Mouse (Mus musculus) MEL (cell line): ENCODE results near the gene Notum. TPM values are rescaled to one million over a fixed set of nuclear protein-coding genes. Genes with fewer than 3 reads are reported as not detected.

Experiments
- DNase-seq: peaks from one replicate; pipeline ENCODE4 v3.0.0; 2011; ENCODE audit warnings: low read depth, low spot score
- H3K27ac ChIP-seq: 2 replicates; pipeline ENCODE4 v1.5.1; 2012; ENCODE audit warnings: low read depth, mild to moderate bottlenecking, control low read depth, low read length, moderate library complexity; ENCODE audit not compliant: control insufficient read depth
- H3K27me3 ChIP-seq, 2 experiments: fragments of 150-350 bp in 1 of 2; sonication (generic) in 1 of 2; 2 replicates each; pipeline ENCODE4 v1.6.1; 2012; ENCODE audit warnings: low read length in 2 of 2, mild to moderate bottlenecking in 2 of 2, improper control_type of control experiment in 1 of 2, moderate library complexity in 1 of 2; ENCODE audit not compliant: insufficient read depth in 2 of 2, control insufficient read depth in 1 of 2
- H3K36me3 ChIP-seq, 2 experiments: 2 replicates each; pipeline ENCODE4 v1.6.1; 2012 to 2014; ENCODE audit warnings: low read length in 2 of 2, improper control_type of control experiment in 1 of 2, inconsistent platforms in 1 of 2, mild to moderate bottlenecking in 1 of 2; ENCODE audit not compliant: insufficient read depth in 2 of 2, control insufficient read depth in 1 of 2
- H3K4me1 ChIP-seq, 2 experiments: fragments of 150-350 bp in 1 of 2; sonication (generic) in 1 of 2; 2 replicates each; pipeline ENCODE4 v1.6.1; 2012; ENCODE audit warnings: low read length in 2 of 2, improper control_type of control experiment in 1 of 2, mild to moderate bottlenecking in 1 of 2; ENCODE audit not compliant: insufficient read depth in 2 of 2, control insufficient read depth in 1 of 2
- H3K4me3 ChIP-seq, 2 experiments: fragments of 150-350 bp in 1 of 2; sonication (generic) in 1 of 2; 2 replicates each; pipeline ENCODE4 v1.5.1; 2012; ENCODE audit warnings: low read depth in 2 of 2, low read length in 2 of 2, mild to moderate bottlenecking in 2 of 2, moderate library complexity in 2 of 2, control low read depth in 1 of 2, improper control_type of control experiment in 1 of 2; ENCODE audit not compliant: control insufficient read depth in 1 of 2, insufficient read depth in 1 of 2
- H3K79me2 ChIP-seq: 2 replicates; pipeline ENCODE4 v1.6.1; 2012; ENCODE audit warnings: mild to moderate bottlenecking, low read length, moderate library complexity; ENCODE audit not compliant: control insufficient read depth, poor library complexity, insufficient read depth
- H3K9ac ChIP-seq: 2 replicates; pipeline ENCODE4 v1.6.1; 2012; ENCODE audit warnings: low read depth, mild to moderate bottlenecking, control low read depth, low read length, moderate library complexity; ENCODE audit not compliant: control insufficient read depth, poor library complexity, severe bottlenecking
- H3K9me3 ChIP-seq: fragments of 150-350 bp; sonication (generic); replicated peaks from 2 replicates; pipeline ENCODE4 v1.6.1; 2012; ENCODE audit warnings: mild to moderate bottlenecking, low read length, improper control_type of control experiment, moderate library complexity; ENCODE audit not compliant: insufficient read depth
- BHLHE40 ChIP-seq: IDR thresholded peaks from 2 replicates; pipeline ENCODE4 v1.6.1; 2012; ENCODE audit warnings: low read depth, mild to moderate bottlenecking, inconsistent platforms, low read length, improper control_type of control experiment, borderline replicate concordance
- CHD1 ChIP-seq: IDR thresholded peaks from 2 replicates; pipeline ENCODE4 v1.6.1; 2012; ENCODE audit warnings: low read depth, mild to moderate bottlenecking, inconsistent platforms, low read length, improper control_type of control experiment
- CTCF ChIP-seq, 3 experiments: IDR thresholded peaks in 2 of 3; conservative IDR thresholded peaks in 1 of 3; 2 replicates each; pipeline ENCODE4 v1.5.1; 2011 to 2012; ENCODE audit warnings: low read length in 3 of 3, low read depth in 2 of 3, mild to moderate bottlenecking in 2 of 3, improper control_type of control experiment in 1 of 3, inconsistent platforms in 1 of 3, mixed read lengths in 1 of 3, moderate library complexity in 1 of 3; ENCODE audit not compliant: control insufficient read depth in 1 of 3, insufficient read depth in 1 of 3, poor library complexity in 1 of 3, severe bottlenecking in 1 of 3
- E2F4 ChIP-seq: IDR thresholded peaks from 2 replicates; pipeline ENCODE4 v1.6.1; 2011; ENCODE audit warnings: low read depth, low read length, improper control_type of control experiment, borderline replicate concordance
- EP300 ChIP-seq, 2 experiments: IDR thresholded peaks; 2 replicates each; pipeline ENCODE4 v1.6.1; 2011; ENCODE audit warnings: improper control_type of control experiment in 2 of 2, low read length in 2 of 2, low read depth in 1 of 2, mild to moderate bottlenecking in 1 of 2
- ETS1 ChIP-seq: IDR thresholded peaks from 2 replicates; pipeline ENCODE4 v1.6.1; 2012; ENCODE audit warnings: low read depth, mild to moderate bottlenecking, inconsistent platforms, low read length, improper control_type of control experiment, moderate library complexity
- GABPA ChIP-seq: IDR thresholded peaks from 2 replicates; pipeline ENCODE4 v1.6.1; 2012; ENCODE audit warnings: low read depth, mild to moderate bottlenecking, inconsistent platforms, low read length, improper control_type of control experiment, moderate library complexity
- GATA1 ChIP-seq: IDR thresholded peaks from 2 replicates; pipeline ENCODE4 v1.6.1; 2011; ENCODE audit warnings: low read depth, low read length, improper control_type of control experiment
- JUND ChIP-seq: IDR thresholded peaks from 2 replicates; pipeline ENCODE4 v1.6.1; 2011; ENCODE audit warnings: low read depth, mild to moderate bottlenecking, improper control_type of control experiment, low read length
- KAT2A ChIP-seq: conservative IDR thresholded peaks from 2 replicates; pipeline ENCODE4 v1.6.1; 2012; ENCODE audit warnings: low read depth, low read length, improper control_type of control experiment, inconsistent platforms
- MAFK ChIP-seq: IDR thresholded peaks from 2 replicates; pipeline ENCODE4 v1.6.1; 2011; ENCODE audit warnings: low read depth, mild to moderate bottlenecking, low read length, improper control_type of control experiment, borderline replicate concordance
- MAZ ChIP-seq: IDR thresholded peaks from 2 replicates; pipeline ENCODE4 v1.6.1; 2012; ENCODE audit warnings: low read depth, mild to moderate bottlenecking, inconsistent platforms, low read length, improper control_type of control experiment
- MXI1 ChIP-seq: IDR thresholded peaks from 2 replicates; pipeline ENCODE4 v1.6.1; 2011; ENCODE audit warnings: mild to moderate bottlenecking, low read depth, low read length, improper control_type of control experiment
- MYB ChIP-seq: IDR thresholded peaks from 2 replicates; pipeline ENCODE4 v1.6.1; 2011; ENCODE audit warnings: mild to moderate bottlenecking, low read depth, low read length, improper control_type of control experiment
- MYC ChIP-seq: IDR thresholded peaks from 2 replicates; pipeline ENCODE4 v1.6.1; 2011; ENCODE audit warnings: low read depth, mild to moderate bottlenecking, low read length, improper control_type of control experiment, moderate library complexity
- NELFE ChIP-seq: IDR thresholded peaks from 2 replicates; pipeline ENCODE4 v1.6.1; 2011; ENCODE audit warnings: low read depth, low read length, improper control_type of control experiment
- NRF1 ChIP-seq: IDR thresholded peaks from 2 replicates; pipeline ENCODE4 v1.6.1; 2014; ENCODE audit warnings: low read depth, mild to moderate bottlenecking, inconsistent platforms, low read length, improper control_type of control experiment, moderate library complexity; ENCODE audit not compliant: poor library complexity, insufficient read depth, severe bottlenecking
- POLR2AphosphoS5 ChIP-seq: IDR thresholded peaks from 2 replicates; pipeline ENCODE4 v1.6.1; 2012; ENCODE audit warnings: low read depth, borderline replicate concordance, mild to moderate bottlenecking, inconsistent platforms, low read length, moderate library complexity, mixed read lengths
- RAD21 ChIP-seq: IDR thresholded peaks from 2 replicates; pipeline ENCODE4 v1.6.1; 2011; ENCODE audit warnings: mild to moderate bottlenecking, low read depth, low read length, improper control_type of control experiment
- RCOR1 ChIP-seq: IDR thresholded peaks from 2 replicates; pipeline ENCODE4 v1.6.1; 2012; ENCODE audit warnings: low read depth, mild to moderate bottlenecking, inconsistent platforms, low read length, improper control_type of control experiment
- TAL1 ChIP-seq: IDR thresholded peaks from 2 replicates; pipeline ENCODE4 v1.6.1; 2012; ENCODE audit warnings: mild to moderate bottlenecking, inconsistent platforms, low read length, moderate library complexity, mixed read lengths
- TBP ChIP-seq: IDR thresholded peaks from 2 replicates; pipeline ENCODE4 v1.8.0; 2011; ENCODE audit warnings: low read depth, low read length, improper control_type of control experiment
- UBTF ChIP-seq: IDR thresholded peaks from 2 replicates; pipeline ENCODE4 v1.6.1; 2012; ENCODE audit warnings: low read depth, mild to moderate bottlenecking, inconsistent platforms, low read length, improper control_type of control experiment, moderate library complexity, borderline replicate concordance; ENCODE audit not compliant: insufficient read depth
- USF1 ChIP-seq: IDR thresholded peaks from 2 replicates; pipeline ENCODE4 v1.6.1; 2014; ENCODE audit warnings: low read depth, mild to moderate bottlenecking, inconsistent platforms, low read length, improper control_type of control experiment, moderate library complexity
- USF2 ChIP-seq, 2 experiments: IDR thresholded peaks; 2 replicates each; pipeline ENCODE4 v1.6.1; 2011 to 2012; ENCODE audit warnings: improper control_type of control experiment in 2 of 2, low read length in 2 of 2, borderline replicate concordance in 1 of 2, inconsistent platforms in 1 of 2, low read depth in 1 of 2, mild to moderate bottlenecking in 1 of 2; ENCODE audit not compliant: insufficient read depth in 1 of 2
- ZC3H11A ChIP-seq: IDR thresholded peaks from 2 replicates; pipeline ENCODE4 v1.6.1; 2012; ENCODE audit warnings: low read depth, mild to moderate bottlenecking, inconsistent platforms, low read length, improper control_type of control experiment
- ZKSCAN1 ChIP-seq: IDR thresholded peaks from 2 replicates; pipeline ENCODE4 v1.6.1; 2012; ENCODE audit warnings: low read depth, mild to moderate bottlenecking, inconsistent platforms, low read length, improper control_type of control experiment, moderate library complexity
- ZMIZ1 ChIP-seq: IDR thresholded peaks from 2 replicates; pipeline ENCODE4 v1.6.1; 2012; ENCODE audit warnings: low read depth, mild to moderate bottlenecking, inconsistent platforms, low read length, improper control_type of control experiment, moderate library complexity
- ZNF384 ChIP-seq: IDR thresholded peaks from 2 replicates; pipeline ENCODE4 v1.6.1; 2012; ENCODE audit warnings: low read depth, mild to moderate bottlenecking, inconsistent platforms, low read length, improper control_type of control experiment
- polyA plus RNA-seq, 2 experiments: library from polyadenylated mRNA; stranded (reverse) in 1 of 2; unstranded in 1 of 2; fragments of >175 nt in 1 of 2; fragments of >200 nt in 1 of 2; gene quantifications; 2 replicates each; pipeline versions ENCODE4 v1.2.1 to v1.2.4; 2012; ENCODE audit warnings: low replicate concordance in 2 of 2, low read depth in 1 of 2; ENCODE audit not compliant: insufficient read length in 2 of 2, insufficient read depth in 1 of 2, missing spikeins in 1 of 2
- total RNA-seq: library from RNA; depleted of rRNA; stranded (reverse); fragments of 300-350 nt; gene quantifications from 2 replicates; pipeline ENCODE4 v1.2.3, GENCODE M21; 2012

The Notum gene
- total and polyA plus RNA-seq, 3 experiments, result not detected

GRCm38 (mm10) chr11:120610477-120611046 is 50.4 kb downstream of the Notum start:
- TF ChIP-seq GATA1, result no peak
- no peak for TF ChIP-seq TAL1
- TF ChIP-seq TBP, result no peak
- TF ChIP-seq EP300 (IDR thresholded peaks at IDR 0.05; ENCODE audit: low read depth in 1 of 2, low read length in 2 of 2), result no peak
- no peak for TF ChIP-seq MAZ
- no peak for TF ChIP-seq KAT2A
- no peak for TF ChIP-seq UBTF
- no peak for TF ChIP-seq JUND
- no peak for TF ChIP-seq CTCF (IDR thresholded peaks at IDR 0.05 in 2 of 3, conservative IDR thresholded peaks at IDR 0.05 in 1 of 3; ENCODE audit: control insufficient read depth in 1 of 3, insufficient read depth in 1 of 3, low read depth in 2 of 3, low read length in 3 of 3, poor library complexity in 1 of 3, severe bottlenecking in 1 of 3)
- no peak for TF ChIP-seq USF2 (IDR thresholded peaks at IDR 0.05; ENCODE audit: borderline replicate concordance in 1 of 2, insufficient read depth in 1 of 2, low read depth in 1 of 2, low read length in 2 of 2)
- TF ChIP-seq ETS1, result no peak
- no peak for TF ChIP-seq ZKSCAN1
- TF ChIP-seq POLR2AphosphoS5, result no peak
- TF ChIP-seq MXI1, result no peak
- no peak for TF ChIP-seq ZC3H11A
- TF ChIP-seq NRF1, result no peak
- TF ChIP-seq ZNF384, result no peak
- no peak for TF ChIP-seq MAFK
- no peak for TF ChIP-seq BHLHE40
- H3K36me3 ChIP-seq, result peaks cover 0 to 1% of the 10 kb centered on the region in 2 experiments; a peak in 2 of 4 replicates
- no peak overlapping the region for H3K4me3 ChIP-seq
- H3K9ac ChIP-seq, result no peak overlapping the region
- no peaks in the 10 kb centered on the region for H3K4me1 ChIP-seq
- no peak for DNase-seq
- H3K27ac ChIP-seq, result no peak overlapping the region
- peaks cover 5% of the 10 kb centered on the region; the same call in 1 of the 2 replicates for H3K79me2 ChIP-seq
- no peaks in the 10 kb centered on the region for H3K27me3 ChIP-seq
- no peaks in the 10 kb centered on the region for H3K9me3 ChIP-seq

GRCm38 (mm10) chr11:120609250-120609649 is 51.7 kb downstream of the Notum start:
- no peak overlapping the region for H3K27ac ChIP-seq
- TF ChIP-seq RCOR1, result no peak
- TF ChIP-seq ZC3H11A, result no peak
- no peak for TF ChIP-seq GATA1
- no peak for TF ChIP-seq TAL1
- TF ChIP-seq E2F4, result no peak
- no peak for TF ChIP-seq MXI1
- TF ChIP-seq NRF1, result no peak
- no peak for TF ChIP-seq CHD1
- TF ChIP-seq MYC, result no peak
- TF ChIP-seq USF1, result no peak
- TF ChIP-seq GABPA, result no peak
- no peak for TF ChIP-seq MAFK
- TF ChIP-seq NELFE, result no peak
- no peak for TF ChIP-seq USF2 (IDR thresholded peaks at IDR 0.05; ENCODE audit: borderline replicate concordance in 1 of 2, insufficient read depth in 1 of 2, low read depth in 1 of 2, low read length in 2 of 2)
- no peak; the same call in 1 of the 2 replicates for TF ChIP-seq ZMIZ1
- no peak for TF ChIP-seq MYB
- no peak for TF ChIP-seq TBP
- TF ChIP-seq RAD21, result no peak
- no peaks in the 10 kb centered on the region for H3K9me3 ChIP-seq
- H3K79me2 ChIP-seq, result no peaks in the 10 kb centered on the region
- no peaks in the 10 kb centered on the region for H3K4me1 ChIP-seq
- H3K4me3 ChIP-seq, result no peak overlapping the region
- no peaks in the 10 kb centered on the region for H3K27me3 ChIP-seq
- H3K36me3 ChIP-seq, result peaks cover 0 to 1% of the 10 kb centered on the region in 2 experiments; a peak in 2 of 4 replicates
- no peak for DNase-seq
- no peak overlapping the region for H3K9ac ChIP-seq
